Mouse (Mus musculus): ENCODE results near the gene Amigo3. TPM values are rescaled to one million over a fixed set of nuclear protein-coding genes. Genes with fewer than 3 reads are reported as not detected.

Amigo3 gene
- polyA plus RNA-seq, 1 experiment from 2014 or later, result 2.1 TPM

DNA sequence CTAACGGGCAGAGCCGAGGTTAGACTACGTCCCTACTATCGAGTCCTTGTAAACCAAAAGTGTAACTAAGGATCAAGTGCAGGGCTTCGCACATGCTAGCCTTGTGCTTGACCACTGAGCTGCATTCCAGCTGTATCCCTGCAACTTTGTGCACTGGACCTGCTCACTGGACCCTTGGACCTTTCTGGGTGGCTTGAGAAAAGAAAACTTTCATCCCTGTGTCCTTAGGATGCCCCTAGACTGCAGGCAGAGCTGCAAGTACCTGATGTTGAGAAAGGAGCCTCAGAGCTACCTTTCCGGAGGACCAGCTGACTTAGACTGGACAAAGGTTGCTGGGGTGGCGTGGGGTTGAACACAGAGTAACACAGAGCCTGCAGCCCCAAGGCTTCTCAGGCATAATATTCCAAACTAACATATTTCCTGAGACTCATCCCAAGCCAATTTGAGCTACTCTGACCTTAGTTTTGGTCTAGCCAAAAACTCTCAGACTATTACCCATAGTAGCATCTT is 37.7 kb downstream of the Amigo3 start:
- Histone ChIP-seq H3K27ac (replicated peaks in 1 of 2; ENCODE audit: control insufficient read depth in 1 of 2, insufficient read depth in 1 of 2, low read depth in 2 of 2, low read length in 2 of 2) (no peak overlapping the region), H3K9me3 (ENCODE audit: control insufficient read depth, low read length) (no peaks in the 10 kb centered on the region), H3K27me3 (ENCODE audit: control insufficient read depth, insufficient read depth, low read length) (no peaks in the 10 kb centered on the region), H3K4me3 (ENCODE audit: control insufficient read depth in 1 of 2, insufficient read depth in 1 of 2, low read depth in 1 of 2, low read length in 2 of 2) (no peak overlapping the region), H3K4me2 (ENCODE audit: low read length) (no peak overlapping the region), H3K9ac (ENCODE audit: low read length) (no peak overlapping the region), H3K4me1 (ENCODE audit: control insufficient read depth in 2 of 2, insufficient read depth in 2 of 2, low read length in 2 of 2) (peaks cover 4 to 15% of the 10 kb centered on the region in 2 experiments), H3K36me3 (ENCODE audit: control insufficient read depth, insufficient read depth, low read length) (peaks cover 73% of the 10 kb centered on the region)
- ATAC-seq (ENCODE audit: insufficient number of reproducible peaks, insufficient read depth, low FRiP score, low read depth), result no peak
- WGBS, result 94% methylated on average over 7 of the region's 7 CpGs

DNA sequence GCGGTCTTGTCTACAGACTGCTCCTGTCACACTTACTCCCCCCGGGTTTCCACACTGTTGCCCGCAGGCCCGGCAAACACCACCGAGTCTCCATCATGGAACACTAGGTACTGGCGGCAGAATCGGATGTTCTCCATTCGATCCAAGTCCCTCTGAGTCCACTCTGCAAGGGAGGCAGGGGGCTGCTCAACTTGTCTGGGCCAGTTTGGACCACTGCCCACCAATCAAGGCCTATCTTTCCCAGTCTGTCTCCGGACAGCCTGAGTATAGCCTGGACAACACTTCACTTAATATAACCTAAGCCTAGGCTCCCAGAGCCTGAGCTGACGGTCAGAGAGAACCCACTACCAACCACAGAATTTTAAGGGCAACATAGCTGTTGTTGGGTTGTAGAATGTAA is 40.6 kb downstream of the Amigo3 start:
- no peaks in the 10 kb centered on the region for H3K9me3 ChIP-seq (ENCODE audit: control insufficient read depth, low read length)

DNA sequence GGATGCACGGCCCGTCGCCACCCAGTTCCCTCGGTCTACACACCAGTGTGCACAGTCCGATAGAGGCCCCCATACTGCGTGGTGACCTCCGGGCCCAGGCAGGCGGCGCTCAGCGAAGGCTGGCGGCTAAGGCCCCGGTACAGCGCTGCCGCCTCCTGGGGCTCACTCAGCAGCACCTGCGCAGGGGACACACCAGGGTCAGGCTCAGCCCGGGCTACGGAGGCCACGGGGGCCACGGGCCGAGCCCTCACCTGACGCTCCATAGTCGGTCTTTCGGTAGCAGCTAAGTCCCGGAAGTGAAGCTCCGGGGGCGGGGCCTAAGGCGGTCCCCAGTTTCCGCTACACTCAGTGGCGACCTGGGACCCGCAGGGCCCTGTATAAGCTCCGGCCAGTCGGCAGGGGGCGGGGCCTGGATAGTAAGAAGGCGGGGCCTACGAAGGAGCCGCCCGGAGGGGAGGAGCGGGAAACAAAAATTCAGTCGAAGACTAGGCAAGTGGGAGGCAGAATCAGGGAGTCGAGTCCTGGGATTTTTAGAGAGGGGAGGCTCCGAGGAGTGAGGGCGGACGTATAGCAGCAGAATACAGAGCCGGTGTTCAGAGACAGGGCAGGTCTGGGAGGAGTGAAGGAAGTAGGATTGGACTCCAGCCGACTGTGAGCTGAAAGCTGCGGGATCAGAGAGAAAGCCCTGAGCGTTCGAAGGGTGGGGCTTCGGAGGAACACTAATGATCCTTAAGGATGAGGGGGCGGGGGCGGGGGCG is 41.4 kb downstream of the Amigo3 start, which contains the start of gene Apeh:
TSS of gene Apeh (minus strand) at position 423 of the 758 bp plus-strand sequence.
- Histone ChIP-seq H3K4me1 (ENCODE audit: control insufficient read depth in 2 of 2, insufficient read depth in 2 of 2, low read length in 2 of 2) (peaks cover 8 to 30% of the 10 kb centered on the region in 2 experiments), H3K36me3 (ENCODE audit: control insufficient read depth, insufficient read depth, low read length) (peaks cover 36% of the 10 kb centered on the region), H3K4me3 (ENCODE audit: control insufficient read depth in 1 of 2, insufficient read depth in 1 of 2, low read depth in 1 of 2, low read length in 2 of 2) (peak within 1 kb of the TSS; percentile 59 to 78), H3K4me2 (ENCODE audit: low read length) (peak within 1 kb of the TSS; percentile 99), H3K9ac (ENCODE audit: low read length) (peak within 1 kb of the TSS; percentile 79), H3K27ac (replicated peaks in 1 of 2; ENCODE audit: control insufficient read depth in 1 of 2, insufficient read depth in 1 of 2, low read depth in 2 of 2, low read length in 2 of 2) (peak within 1 kb of the TSS; percentile 56 to 58), H3K27me3 (ENCODE audit: control insufficient read depth, insufficient read depth, low read length) (no peaks in the 10 kb centered on the region), H3K9me3 (ENCODE audit: control insufficient read depth, low read length) (no peaks in the 10 kb centered on the region)
- WGBS, result under 1% methylated on average over 52 of the region's 52 CpGs
- ATAC-seq (ENCODE audit: insufficient number of reproducible peaks, insufficient read depth, low FRiP score, low read depth), result peak; percentile 90

More for the DNA sequence above, 40.6 kb downstream of the Amigo3 start:
- peaks cover 8 to 30% of the 10 kb centered on the region in 2 experiments for H3K4me1 ChIP-seq (ENCODE audit: control insufficient read depth in 2 of 2, insufficient read depth in 2 of 2, low read length in 2 of 2)
- H3K27me3 ChIP-seq (ENCODE audit: control insufficient read depth, insufficient read depth, low read length), result no peaks in the 10 kb centered on the region
- H3K4me3 ChIP-seq (ENCODE audit: control insufficient read depth in 1 of 2, insufficient read depth in 1 of 2, low read depth in 1 of 2, low read length in 2 of 2), result peak overlapping the region; percentile 59 to 78
- no peak for ATAC-seq (ENCODE audit: insufficient number of reproducible peaks, insufficient read depth, low FRiP score, low read depth)
- peaks cover 44% of the 10 kb centered on the region for H3K36me3 ChIP-seq (ENCODE audit: control insufficient read depth, insufficient read depth, low read length)
- H3K27ac ChIP-seq (replicated peaks in 1 of 2; ENCODE audit: control insufficient read depth in 1 of 2, insufficient read depth in 1 of 2, low read depth in 2 of 2, low read length in 2 of 2), result peak overlapping the region in 1 of 2 experiments; percentile 56; a peak in 1 of 4 replicates
- H3K4me2 ChIP-seq (ENCODE audit: low read length), result peak overlapping the region; percentile 99
- H3K9ac ChIP-seq (ENCODE audit: low read length), result peak overlapping the region; percentile 79
- 58% methylated on average over 10 of the region's 10 CpGs for WGBS

DNA sequence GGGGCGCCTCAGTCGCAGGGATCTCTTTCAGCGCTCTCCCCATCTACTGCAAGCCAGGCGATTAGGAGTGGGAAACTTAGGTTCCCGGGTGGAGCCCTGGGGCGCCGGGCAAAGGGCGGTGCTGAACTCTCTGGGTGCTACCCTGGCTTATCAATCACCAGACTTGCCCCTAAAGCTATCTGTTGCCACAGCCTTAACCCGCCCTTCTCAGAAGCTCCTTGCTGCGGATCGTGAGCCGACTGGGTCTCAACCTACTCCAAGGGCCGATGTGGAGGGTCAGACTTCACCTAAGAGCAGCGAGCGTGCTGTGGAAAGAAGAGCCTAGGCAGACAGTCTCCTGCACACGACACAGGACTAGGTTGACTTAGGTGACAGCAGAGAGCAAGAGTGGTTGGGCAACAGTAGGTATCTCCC is 42.0 kb downstream of the Amigo3 start:
- H3K9me3 ChIP-seq (ENCODE audit: control insufficient read depth, low read length), result no peaks in the 10 kb centered on the region
- peaks cover 30% of the 10 kb centered on the region for H3K36me3 ChIP-seq (ENCODE audit: control insufficient read depth, insufficient read depth, low read length)
- peaks cover 8 to 30% of the 10 kb centered on the region in 2 experiments for H3K4me1 ChIP-seq (ENCODE audit: control insufficient read depth in 2 of 2, insufficient read depth in 2 of 2, low read length in 2 of 2)
- H3K27me3 ChIP-seq (ENCODE audit: control insufficient read depth, insufficient read depth, low read length), result no peaks in the 10 kb centered on the region
- peak overlapping the region in 1 of 2 experiments; percentile 56; a peak in 2 of 4 replicates for H3K27ac ChIP-seq (replicated peaks in 1 of 2; ENCODE audit: control insufficient read depth in 1 of 2, insufficient read depth in 1 of 2, low read depth in 2 of 2, low read length in 2 of 2)
- H3K9ac ChIP-seq (ENCODE audit: low read length), result peak overlapping the region; percentile 79
- 0 out of 2 replicates have a peak, but pooled peaks have one; percentile 0 for ATAC-seq (ENCODE audit: insufficient number of reproducible peaks, insufficient read depth, low FRiP score, low read depth)
- WGBS, result 0% methylated on average over 16 of the region's 16 CpGs
- H3K4me2 ChIP-seq (ENCODE audit: low read length), result peak overlapping the region; percentile 99
- peak overlapping the region; percentile 59 to 78 for H3K4me3 ChIP-seq (ENCODE audit: control insufficient read depth in 1 of 2, insufficient read depth in 1 of 2, low read depth in 1 of 2, low read length in 2 of 2)

DNA sequence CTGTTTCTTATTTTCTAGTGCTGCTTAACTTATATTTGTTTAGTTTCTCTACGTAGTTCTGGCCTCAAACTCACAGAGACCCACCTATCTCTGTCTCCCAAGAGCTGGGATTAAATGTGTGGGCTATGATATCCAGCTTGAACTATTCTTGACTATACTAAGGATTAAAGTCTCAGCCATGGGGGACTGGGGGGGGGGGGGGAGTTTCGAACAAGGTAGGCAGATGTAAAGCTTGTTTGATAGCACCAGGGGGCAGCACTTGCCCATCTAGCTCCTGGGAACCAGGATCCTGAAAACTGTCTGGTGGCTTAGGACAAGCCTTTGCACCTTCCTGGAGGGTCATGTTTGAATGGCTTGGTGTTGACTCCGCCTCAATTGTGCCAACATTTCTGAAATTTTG is 42.6 kb downstream of the Amigo3 start:
- no peak for ATAC-seq (ENCODE audit: insufficient number of reproducible peaks, insufficient read depth, low FRiP score, low read depth)
- Histone ChIP-seq H3K4me1 (ENCODE audit: control insufficient read depth in 2 of 2, insufficient read depth in 2 of 2, low read length in 2 of 2) (peaks cover 8 to 30% of the 10 kb centered on the region in 2 experiments), H3K9ac (ENCODE audit: low read length) (peak overlapping the region; percentile 79), H3K36me3 (ENCODE audit: control insufficient read depth, insufficient read depth, low read length) (peaks cover 24% of the 10 kb centered on the region), H3K4me2 (ENCODE audit: low read length) (peak overlapping the region; percentile 99), H3K27me3 (ENCODE audit: control insufficient read depth, insufficient read depth, low read length) (no peaks in the 10 kb centered on the region), H3K9me3 (ENCODE audit: control insufficient read depth, low read length) (no peaks in the 10 kb centered on the region), H3K27ac (replicated peaks in 1 of 2; ENCODE audit: control insufficient read depth in 1 of 2, insufficient read depth in 1 of 2, low read depth in 2 of 2, low read length in 2 of 2) (peak overlapping the region in 1 of 2 experiments; percentile 66; a peak in 3 of 4 replicates), H3K4me3 (ENCODE audit: control insufficient read depth in 1 of 2, insufficient read depth in 1 of 2, low read depth in 1 of 2, low read length in 2 of 2) (peak overlapping the region; percentile 59 to 78; a peak in 3 of 4 replicates)
- WGBS, result 9% methylated on average over 3 of the region's 3 CpGs

DNA sequence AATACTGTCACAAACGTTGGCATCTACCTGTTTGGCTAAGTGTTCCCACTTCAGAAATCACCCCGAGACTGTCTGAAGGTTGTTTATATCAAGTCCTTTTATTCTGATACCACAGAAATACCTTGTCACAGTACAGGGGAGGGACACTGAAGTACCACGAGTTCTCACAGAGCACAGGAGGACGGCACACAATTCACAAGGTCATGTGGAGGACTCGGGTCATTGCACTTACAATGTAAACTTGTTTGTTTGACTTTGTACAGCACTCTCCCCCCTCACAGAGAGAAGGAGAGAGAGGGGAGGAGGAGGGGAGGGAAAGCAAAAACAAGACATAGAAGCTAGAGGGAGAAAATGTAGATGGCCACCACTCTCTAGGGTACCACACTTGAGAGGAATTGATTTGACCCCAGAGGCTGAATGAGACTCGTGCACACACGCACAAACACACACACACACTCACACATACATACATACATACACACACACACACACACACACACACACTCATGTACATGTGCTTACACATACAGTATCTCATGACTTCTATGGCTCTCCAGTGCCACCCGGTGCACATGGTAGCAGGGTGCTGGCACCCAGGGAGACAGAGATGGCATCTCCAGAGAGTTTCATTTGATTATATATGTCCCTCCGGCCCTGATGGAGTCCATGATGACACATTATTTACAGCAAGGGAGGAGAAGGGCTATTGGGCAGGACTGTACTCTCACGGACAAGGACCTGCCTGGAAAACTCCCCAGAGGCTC is 43.2 kb downstream of the Amigo3 start:
- peak overlapping the region; percentile 16; the same call in 1 of the 2 replicates for H3K9ac ChIP-seq (ENCODE audit: low read length)

DNA sequence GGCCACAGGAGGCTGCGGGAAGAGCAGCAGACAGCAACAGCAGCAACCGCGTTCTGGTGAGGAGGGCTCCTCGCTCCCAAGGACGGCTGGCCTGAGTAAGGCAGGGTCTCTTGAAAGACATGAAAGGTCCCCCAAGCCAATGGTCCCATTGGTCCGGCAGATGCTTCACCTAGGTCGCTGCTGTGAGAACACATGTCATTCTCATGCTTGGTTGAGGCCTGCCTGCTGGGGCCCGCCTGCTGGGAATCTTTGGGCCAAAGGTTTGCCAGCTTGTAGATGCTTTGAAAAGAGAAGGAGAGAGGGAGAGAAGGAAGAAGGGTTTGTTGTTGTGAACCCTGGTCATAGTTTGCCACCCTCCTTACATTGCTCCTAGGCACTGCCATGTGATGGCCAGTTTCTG is 46.7 kb downstream of the Amigo3 start:
- H3K9ac ChIP-seq (ENCODE audit: low read length), result no peak overlapping the region
- no peak overlapping the region for H3K27ac ChIP-seq (replicated peaks in 1 of 2; ENCODE audit: control insufficient read depth in 1 of 2, insufficient read depth in 1 of 2, low read depth in 2 of 2, low read length in 2 of 2)
- no peak overlapping the region for H3K4me3 ChIP-seq (ENCODE audit: control insufficient read depth in 1 of 2, insufficient read depth in 1 of 2, low read depth in 1 of 2, low read length in 2 of 2)
- no peaks in the 10 kb centered on the region for H3K27me3 ChIP-seq (ENCODE audit: control insufficient read depth, insufficient read depth, low read length)
- H3K4me1 ChIP-seq (ENCODE audit: control insufficient read depth in 2 of 2, insufficient read depth in 2 of 2, low read length in 2 of 2), result peaks cover 11 to 24% of the 10 kb centered on the region in 2 experiments
- no peak overlapping the region for H3K4me2 ChIP-seq (ENCODE audit: low read length)
- no peaks in the 10 kb centered on the region for H3K9me3 ChIP-seq (ENCODE audit: control insufficient read depth, low read length)
- 82% methylated on average over 8 of the region's 8 CpGs for WGBS
- H3K36me3 ChIP-seq (ENCODE audit: control insufficient read depth, insufficient read depth, low read length), result no peaks in the 10 kb centered on the region
- ATAC-seq (ENCODE audit: insufficient number of reproducible peaks, insufficient read depth, low FRiP score, low read depth), result no peak

More for the DNA sequence above, 43.2 kb downstream of the Amigo3 start:
- H3K4me1 ChIP-seq (ENCODE audit: control insufficient read depth in 2 of 2, insufficient read depth in 2 of 2, low read length in 2 of 2), result peaks cover 8 to 30% of the 10 kb centered on the region in 2 experiments
- 58% methylated on average over 10 of the region's 10 CpGs for WGBS
- H3K36me3 ChIP-seq (ENCODE audit: control insufficient read depth, insufficient read depth, low read length), result peaks cover 18% of the 10 kb centered on the region
- no peaks in the 10 kb centered on the region for H3K27me3 ChIP-seq (ENCODE audit: control insufficient read depth, insufficient read depth, low read length)
- ATAC-seq (ENCODE audit: insufficient number of reproducible peaks, insufficient read depth, low FRiP score, low read depth), result no peak
- peak overlapping the region; percentile 58 to 66 for H3K27ac ChIP-seq (replicated peaks in 1 of 2; ENCODE audit: control insufficient read depth in 1 of 2, insufficient read depth in 1 of 2, low read depth in 2 of 2, low read length in 2 of 2)
- H3K9me3 ChIP-seq (ENCODE audit: control insufficient read depth, low read length), result no peaks in the 10 kb centered on the region
- peak overlapping the region; percentile 99 for H3K4me2 ChIP-seq (ENCODE audit: low read length)
- no peak overlapping the region for H3K4me3 ChIP-seq (ENCODE audit: control insufficient read depth in 1 of 2, insufficient read depth in 1 of 2, low read depth in 1 of 2, low read length in 2 of 2)

Measured in heart, embryonic 14.5 days (tissue).